Mouse (Mus musculus) stomach, embryonic 16.5 days (tissue): ENCODE data around the gene Pttg1ip. TPM values are rescaled to one million over a fixed set of nuclear protein-coding genes. Genes with fewer than 3 reads are reported as not detected.

Experiments
- ATAC-seq: fragments of 200-750 bp; cut with Nextera tagmentation; 2 replicates; pipeline ENCODE4 v1.8.0; 2017; ENCODE audit warnings: moderate number of reproducible peaks, moderate TSS enrichment; ENCODE audit not compliant: insufficient read depth, low FRiP score
- H3K27ac ChIP-seq: fragments of 300-500 bp; sonication (generic); 2 replicates; pipeline ENCODE4 v1.5.1; 2014; ENCODE audit warnings: low read length
- H3K27me3 ChIP-seq: fragments of 300-500 bp; sonication (generic); 2 replicates; pipeline ENCODE4 v1.6.1; 2014; ENCODE audit warnings: low read length, control low read depth, mixed read lengths; ENCODE audit not compliant: control insufficient read depth, insufficient read depth
- H3K36me3 ChIP-seq: fragments of 300-500 bp; sonication (generic); 2 replicates; pipeline ENCODE4 v1.6.1; 2014; ENCODE audit warnings: low read length; ENCODE audit not compliant: control insufficient read depth, insufficient read depth
- H3K4me1 ChIP-seq: fragments of 300-500 bp; sonication (generic); 2 replicates; pipeline ENCODE4 v1.6.1; 2014; ENCODE audit warnings: low read length, control low read depth, mixed read lengths; ENCODE audit not compliant: control insufficient read depth, insufficient read depth
- H3K4me2 ChIP-seq: fragments of 300-500 bp; sonication (generic); 2 replicates; pipeline ENCODE4 v1.6.1; 2014; ENCODE audit warnings: low read depth, low read length, mixed read lengths
- H3K4me3 ChIP-seq: fragments of 300-500 bp; sonication (generic); replicated peaks from 2 replicates; pipeline ENCODE4 v1.5.1; 2014; ENCODE audit warnings: mild to moderate bottlenecking, low read length
- H3K9ac ChIP-seq: fragments of 300-500 bp; sonication (generic); 2 replicates; pipeline ENCODE4 v1.6.1; 2014; ENCODE audit warnings: low read length
- H3K9me3 ChIP-seq: fragments of 300-500 bp; sonication (generic); replicated peaks from 2 replicates; pipeline ENCODE4 v1.6.1; 2016; ENCODE audit warnings: low read length, control low read depth; ENCODE audit not compliant: control insufficient read depth
- WGBS: fragments of 180-500 bp; shearing (Covaris S2); extraction: QIAGEN DNeasy Blood & Tissue Kit; methylation state at CpG from one replicate; pipeline ENCODE4 v1.1.7; 2014; 5-methylcytosine and 5-hydroxymethylcytosine counted together
- polyA plus RNA-seq: library from polyadenylated mRNA; unstranded; fragments of >200 nt; fragmentation: Nextera tagmentation; extraction: Ambion mirVana; gene quantifications from 2 replicates; pipeline ENCODE4 v1.2.1, GENCODE M21; 2015

Gene Pttg1ip
- polyA plus RNA-seq, 1 experiment from 2014 or later = 210 TPM

DNA sequence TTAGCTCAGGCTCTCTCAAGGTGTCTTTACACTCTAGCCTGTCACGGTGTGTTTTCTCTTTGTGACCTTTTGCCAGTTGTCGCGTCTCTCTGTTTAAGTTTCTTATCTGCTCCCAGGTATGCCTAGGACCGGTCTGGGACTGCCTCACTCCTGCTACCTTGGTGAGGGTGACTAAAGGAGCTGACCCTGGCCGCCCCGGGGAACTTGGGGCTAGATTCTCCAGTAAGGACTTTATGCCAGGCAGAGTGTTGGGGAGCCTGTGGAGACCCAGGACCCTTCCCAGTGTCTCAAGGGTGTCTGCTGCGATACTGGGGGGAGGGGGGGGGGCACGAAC lies 732 bp downstream of the Pttg1ip start:
- H3K4me2 ChIP-seq = peak overlapping the region; percentile 94
- no peaks in the 10 kb centered on the region for H3K36me3 ChIP-seq
- peak overlapping the region; percentile 93 for H3K27ac ChIP-seq
- H3K27me3 ChIP-seq = no peaks in the 10 kb centered on the region
- WGBS = 2% methylated on average over 8 of the region's 8 CpGs
- peak; percentile 48 for ATAC-seq
- H3K9me3 ChIP-seq = no peaks in the 10 kb centered on the region
- H3K4me1 ChIP-seq = peaks cover 27% of the 10 kb centered on the region
- H3K9ac ChIP-seq = peak overlapping the region; percentile 84
- H3K4me3 ChIP-seq = peak overlapping the region; percentile 68

DNA sequence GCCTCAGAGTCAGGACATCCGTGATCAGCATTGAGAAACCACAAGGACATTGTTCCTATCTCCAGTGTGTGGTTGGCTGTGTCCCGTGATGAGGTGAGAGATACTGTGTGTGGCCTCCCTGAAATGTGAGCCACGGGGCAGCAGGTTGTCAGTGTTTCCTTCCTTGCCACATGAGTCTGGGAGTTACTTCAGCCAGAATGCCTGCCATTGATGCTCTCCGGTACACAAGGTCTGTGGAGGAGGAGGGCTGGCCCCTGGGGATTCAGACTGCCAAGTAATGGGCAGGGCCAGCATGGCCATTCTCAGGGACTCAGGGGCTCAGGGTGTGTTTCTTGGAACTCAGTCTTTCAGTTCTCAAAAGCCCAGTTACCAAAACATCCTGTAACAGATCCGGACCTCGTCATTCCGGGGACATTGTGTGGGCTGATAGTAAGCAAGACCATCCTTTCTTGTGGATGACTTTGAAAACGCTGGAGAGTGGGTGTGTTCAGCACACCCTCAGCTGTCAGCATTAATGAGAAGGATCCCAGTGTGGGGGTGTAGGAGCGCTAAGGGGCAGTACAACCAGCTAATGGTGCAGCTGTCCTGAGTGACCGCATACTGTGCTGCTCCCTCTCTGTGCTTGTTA lies 2.4 kb downstream of the Pttg1ip start:
- Histone ChIP-seq H3K4me1 (peaks cover 32% of the 10 kb centered on the region), H3K9ac (no peak overlapping the region), H3K4me3 (peak overlapping the region; percentile 68; the same call in 1 of the 2 replicates), H3K36me3 (no peaks in the 10 kb centered on the region), H3K27ac (no peak overlapping the region), H3K9me3 (no peaks in the 10 kb centered on the region), H3K4me2 (peak overlapping the region; percentile 94), H3K27me3 (no peaks in the 10 kb centered on the region)
- 60% methylated on average over 10 of the region's 10 CpGs for WGBS
- ATAC-seq = no peak

DNA sequence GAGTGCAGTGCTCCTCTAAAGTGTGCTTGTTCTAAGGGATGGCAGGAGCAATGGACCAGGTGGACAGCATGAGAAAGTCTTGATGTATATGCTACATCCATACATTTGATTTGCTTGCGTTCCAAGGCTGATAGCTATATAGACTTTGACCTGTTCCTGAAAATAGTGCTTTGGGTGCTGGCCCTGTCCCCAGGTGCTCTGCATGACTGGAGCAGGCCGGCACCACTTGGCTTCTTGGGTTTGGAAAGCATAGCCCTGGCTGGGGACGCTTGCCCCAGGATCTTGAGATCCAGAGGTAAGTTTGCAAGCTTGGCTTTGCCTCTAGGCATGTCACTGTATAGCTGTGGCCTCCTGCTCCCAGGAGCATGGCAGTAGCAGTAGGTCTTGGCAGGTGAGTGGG lies 5.1 kb downstream of the Pttg1ip start:
- H3K4me3 ChIP-seq = no peak overlapping the region
- no peaks in the 10 kb centered on the region for H3K9me3 ChIP-seq
- H3K4me1 ChIP-seq = peaks cover 32% of the 10 kb centered on the region
- ATAC-seq = no peak
- no peak overlapping the region for H3K27ac ChIP-seq
- no peaks in the 10 kb centered on the region for H3K36me3 ChIP-seq
- 85% methylated on average over 3 of the region's 3 CpGs for WGBS
- no peak overlapping the region for H3K9ac ChIP-seq
- no peak overlapping the region for H3K4me2 ChIP-seq
- H3K27me3 ChIP-seq = no peaks in the 10 kb centered on the region

GRCm38 (mm10) chr10:77587091-77587775 lies 5.7 kb downstream of the Pttg1ip start:
- H3K4me2 ChIP-seq = no peak overlapping the region
- H3K27me3 ChIP-seq = no peaks in the 10 kb centered on the region
- H3K27ac ChIP-seq = no peak overlapping the region
- 68% methylated on average over 6 of the region's 6 CpGs for WGBS
- ATAC-seq = no peak
- no peak overlapping the region for H3K9ac ChIP-seq
- no peaks in the 10 kb centered on the region for H3K36me3 ChIP-seq
- H3K4me3 ChIP-seq = no peak overlapping the region
- peaks cover 31% of the 10 kb centered on the region for H3K4me1 ChIP-seq
- no peaks in the 10 kb centered on the region for H3K9me3 ChIP-seq

DNA sequence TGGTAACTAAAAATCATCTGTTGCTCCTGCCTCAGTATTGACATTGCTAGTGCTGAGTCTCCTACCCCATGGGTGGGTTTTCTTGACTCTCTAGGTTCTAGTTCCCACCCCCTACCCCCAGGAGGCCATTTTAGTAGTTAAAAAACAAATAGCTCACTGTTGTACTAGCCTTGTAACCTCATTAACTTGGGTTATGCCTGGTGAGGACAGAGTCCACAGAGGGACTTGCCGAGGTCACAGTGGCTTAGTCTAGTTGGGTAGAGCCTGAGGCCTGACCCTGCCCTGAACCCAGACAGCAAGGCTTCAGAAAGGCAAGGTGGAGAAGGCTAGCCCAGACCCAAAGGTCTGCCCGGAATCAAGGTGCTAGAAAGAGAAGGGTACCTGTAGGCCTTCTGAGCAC lies 6.5 kb downstream of the Pttg1ip start:
- Histone ChIP-seq H3K27ac (no peak overlapping the region), H3K9ac (no peak overlapping the region), H3K36me3 (peaks cover 5% of the 10 kb centered on the region; the same call in 1 of the 2 replicates), H3K9me3 (no peaks in the 10 kb centered on the region), H3K4me2 (no peak overlapping the region), H3K4me1 (peaks cover 23% of the 10 kb centered on the region), H3K4me3 (no peak overlapping the region), H3K27me3 (no peaks in the 10 kb centered on the region)
- no peak for ATAC-seq
- WGBS = 74% methylated on average over 2 of the region's 2 CpGs

DNA sequence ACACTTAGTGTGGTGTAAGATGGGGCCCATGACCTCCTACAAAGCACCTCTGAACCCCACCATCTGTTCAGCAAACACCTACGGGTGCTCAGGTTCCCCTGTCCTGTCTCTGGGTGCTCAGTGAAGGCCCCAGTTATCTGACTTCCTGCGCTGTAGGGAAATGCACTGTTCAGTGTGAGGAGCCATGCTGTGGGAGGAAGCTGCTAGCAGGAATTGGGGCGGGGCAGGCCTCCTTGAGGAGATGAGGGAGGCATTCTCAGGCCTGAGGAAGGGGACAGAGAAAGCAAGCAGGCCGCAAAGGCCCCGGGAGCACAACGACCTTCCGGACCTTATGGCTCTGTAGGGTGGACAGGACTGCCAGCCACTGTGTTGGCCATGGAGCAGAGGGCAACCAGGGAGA lies 7.6 kb downstream of the Pttg1ip start:
- peaks cover 13% of the 10 kb centered on the region for H3K4me1 ChIP-seq
- H3K36me3 ChIP-seq = peaks cover 14% of the 10 kb centered on the region
- H3K9me3 ChIP-seq = no peaks in the 10 kb centered on the region
- no peak overlapping the region for H3K4me2 ChIP-seq
- WGBS = 81% methylated on average over 7 of the region's 7 CpGs
- H3K4me3 ChIP-seq = no peak overlapping the region
- H3K27me3 ChIP-seq = no peaks in the 10 kb centered on the region
- no peak for ATAC-seq
- H3K9ac ChIP-seq = peak overlapping the region; percentile 12; the same call in 1 of the 2 replicates
- H3K27ac ChIP-seq = peak overlapping the region; percentile 35; the same call in 1 of the 2 replicates

- Histone ChIP-seq H3K36me3 (peaks cover 20% of the 10 kb centered on the region), H3K27me3 (no peaks in the 10 kb centered on the region), H3K4me2 (no peak overlapping the region), H3K4me3 (no peak overlapping the region), H3K9me3 (no peaks in the 10 kb centered on the region), H3K27ac (no peak overlapping the region), H3K4me1 (peaks cover 13% of the 10 kb centered on the region), H3K9ac (no peak overlapping the region; the same call in 1 of the 2 replicates)
- no peak for ATAC-seq
- WGBS = 62% methylated on average over 8 of the region's 8 CpGs
Observed at GRCm38 (mm10) chr10:77589749-77590148, 8.2 kb downstream of the Pttg1ip start.

GRCm38 (mm10) chr10:77590812-77591211 lies 9.3 kb downstream of the Pttg1ip start:
- ATAC-seq = peak; percentile 68; the same call in 1 of the 2 replicates
- 46% methylated on average over 6 of the region's 6 CpGs for WGBS
- no peak overlapping the region for H3K9ac ChIP-seq
- H3K36me3 ChIP-seq = peaks cover 27% of the 10 kb centered on the region
- no peak overlapping the region for H3K4me2 ChIP-seq
- no peak overlapping the region for H3K4me3 ChIP-seq
- H3K9me3 ChIP-seq = no peaks in the 10 kb centered on the region
- H3K4me1 ChIP-seq = peaks cover 13% of the 10 kb centered on the region
- no peaks in the 10 kb centered on the region for H3K27me3 ChIP-seq
- H3K27ac ChIP-seq = no peak overlapping the region

GRCm38 (mm10) chr10:77591546-77591945 lies 10.0 kb downstream of the Pttg1ip start:
- no peak overlapping the region for H3K4me3 ChIP-seq
- H3K4me1 ChIP-seq = peaks cover 8% of the 10 kb centered on the region
- ATAC-seq = no peak
- no peak overlapping the region for H3K9ac ChIP-seq
- no peak overlapping the region for H3K4me2 ChIP-seq
- no peaks in the 10 kb centered on the region for H3K9me3 ChIP-seq
- 67% methylated on average over 6 of the region's 6 CpGs for WGBS
- H3K36me3 ChIP-seq = peaks cover 27% of the 10 kb centered on the region
- H3K27ac ChIP-seq = no peak overlapping the region
- H3K27me3 ChIP-seq = no peaks in the 10 kb centered on the region
